Mouse (Mus musculus): ENCODE data around the gene Cdc42ep1.
A peak's percentile ranks its signal among the peaks of the same experiment; 100 is the strongest.
"Not testable (repeated sequence)": the region's sequence is repeated elsewhere in the genome, so short reads cannot be mapped to it uniquely, and the experiment has no call there.

The Cdc42ep1 gene

GRCm38 (mm10) chr15:78829636-78830035, 12.8 kb upstream of the Cdc42ep1 start:
- DNase-seq (ENCODE audit: low spot score) = no peak

GRCm38 (mm10) chr15:78830742-78831719, 11.4 kb upstream of the Cdc42ep1 start:
- DNase-seq (ENCODE audit: low spot score) = no peak

GRCm38 (mm10) chr15:78831720-78832657, 10.4 kb upstream of the Cdc42ep1 start:
- DNase-seq (ENCODE audit: low spot score) = peak; percentile 72

- peak; percentile 90 for DNase-seq (ENCODE audit: low spot score)
Observed at GRCm38 (mm10) chr15:78832701-78833123, 9.7 kb upstream of the Cdc42ep1 start.

- DNase-seq (ENCODE audit: low spot score) = no peak
Observed at GRCm38 (mm10) chr15:78833582-78833981, 8.8 kb upstream of the Cdc42ep1 start.

GRCm38 (mm10) chr15:78834233-78835005, 8.0 kb upstream of the Cdc42ep1 start:
- no peak for DNase-seq (ENCODE audit: low spot score)

GRCm38 (mm10) chr15:78835200-78836085, 7.0 kb upstream of the Cdc42ep1 start:
- peak; percentile 77 for DNase-seq (ENCODE audit: low spot score)

- peak; percentile 84 for DNase-seq (ENCODE audit: low spot score)
Observed at GRCm38 (mm10) chr15:78836086-78836621, 6.3 kb upstream of the Cdc42ep1 start.

- DNase-seq (ENCODE audit: low spot score) = no peak
Observed at GRCm38 (mm10) chr15:78839744-78840143, 2.7 kb upstream of the Cdc42ep1 start.

- DNase-seq (ENCODE audit: low spot score) = peak; percentile 75
Observed at GRCm38 (mm10) chr15:78840241-78840640, 2.2 kb upstream of the Cdc42ep1 start.

GRCm38 (mm10) chr15:78840751-78841150, 1.7 kb upstream of the Cdc42ep1 start:
- no peak for DNase-seq (ENCODE audit: low spot score)

GRCm38 (mm10) chr15:78841161-78841790, 1.1 kb upstream of the Cdc42ep1 start:
- no peak for DNase-seq (ENCODE audit: low spot score)

GRCm38 (mm10) chr15:78843581-78844469, 1.4 kb downstream of the Cdc42ep1 start:
- no peak for DNase-seq (ENCODE audit: low spot score)

- DNase-seq (ENCODE audit: low spot score) = peak; percentile 81
Observed at GRCm38 (mm10) chr15:78844791-78845190, 2.4 kb downstream of the Cdc42ep1 start.

GRCm38 (mm10) chr15:78845321-78845720, 2.9 kb downstream of the Cdc42ep1 start:
- no peak for DNase-seq (ENCODE audit: low spot score)

- peak; percentile 56 for DNase-seq (ENCODE audit: low spot score)
Observed at GRCm38 (mm10) chr15:78845867-78846266, 3.4 kb downstream of the Cdc42ep1 start.

GRCm38 (mm10) chr15:78846352-78846751, 3.9 kb downstream of the Cdc42ep1 start:
- DNase-seq (ENCODE audit: low spot score) = no peak

- DNase-seq (ENCODE audit: low spot score) = not testable (repeated sequence)
Observed at GRCm38 (mm10) chr15:78846805-78847204, 4.4 kb downstream of the Cdc42ep1 start.

GRCm38 (mm10) chr15:78848467-78848866, 6.0 kb downstream of the Cdc42ep1 start:
- peak; percentile 91 for DNase-seq (ENCODE audit: low spot score)
